Mouse (Mus musculus) cerebellum, adult (tissue): ENCODE measurements around the gene Cdc42se1.

Experiments used
- ATAC-seq: cut with Nextera tagmentation; 2 replicates; pipeline ENCODE4 v1.9.2; 2017; ENCODE audit warnings: mild to moderate bottlenecking, moderate library complexity, mixed read lengths; ENCODE audit not compliant: insufficient number of reproducible peaks, low FRiP score, low TSS enrichment

Gene Cdc42se1

GRCm38 (mm10) chr3:95218466-95219137 lies 9.9 kb upstream of the Cdc42se1 start:
- ATAC-seq, result no peak

GRCm38 (mm10) chr3:95223041-95223440 lies 5.5 kb upstream of the Cdc42se1 start:
- no peak for ATAC-seq

GRCm38 (mm10) chr3:95224295-95224694 lies 4.2 kb upstream of the Cdc42se1 start:
- ATAC-seq, result no peak

GRCm38 (mm10) chr3:95227214-95227613 lies 1.3 kb upstream of the Cdc42se1 start:
- no peak for ATAC-seq

- peak; percentile 8; the same call in 1 of the 2 replicates for ATAC-seq
Measured at GRCm38 (mm10) chr3:95228894-95229780, 605 bp downstream of the Cdc42se1 start.

- ATAC-seq, result no peak
Measured at GRCm38 (mm10) chr3:95229781-95230494, 1.4 kb downstream of the Cdc42se1 start.

- ATAC-seq, result no peak
Measured at GRCm38 (mm10) chr3:95230495-95231297, 2.2 kb downstream of the Cdc42se1 start.

- no peak for ATAC-seq
Measured at GRCm38 (mm10) chr3:95231298-95232221, 3.0 kb downstream of the Cdc42se1 start, which contains the start of gene Mllt11. Mllt11 (minus strand) TSS chr3:95232171.

- ATAC-seq, result no peak
Measured at GRCm38 (mm10) chr3:95232771-95233170, 4.2 kb downstream of the Cdc42se1 start.

- ATAC-seq, result no peak
Measured at GRCm38 (mm10) chr3:95233303-95233980, 4.9 kb downstream of the Cdc42se1 start.

- no peak for ATAC-seq
Measured at GRCm38 (mm10) chr3:95235386-95236301, 7.1 kb downstream of the Cdc42se1 start.

- ATAC-seq, result no peak
Measured at GRCm38 (mm10) chr3:95237541-95238099, 9.1 kb downstream of the Cdc42se1 start.

- no peak for ATAC-seq
Measured at GRCm38 (mm10) chr3:95239022-95239421, 10.5 kb downstream of the Cdc42se1 start.

- no peak for ATAC-seq
Measured at GRCm38 (mm10) chr3:95239971-95240370, 11.4 kb downstream of the Cdc42se1 start.

GRCm38 (mm10) chr3:95240900-95241299 lies 12.4 kb downstream of the Cdc42se1 start:
- ATAC-seq, result no peak

GRCm38 (mm10) chr3:95241498-95241897 lies 13.0 kb downstream of the Cdc42se1 start, which contains the start of gene Gm128:
Gm128 (minus strand) TSS chr3:95241598.
- ATAC-seq, result no peak

GRCm38 (mm10) chr3:95243086-95243485 lies 14.6 kb downstream of the Cdc42se1 start:
- no peak for ATAC-seq
